Comparison of ENCODE assay signal across 19 mouse cellular contexts in the genomic region with DNA sequence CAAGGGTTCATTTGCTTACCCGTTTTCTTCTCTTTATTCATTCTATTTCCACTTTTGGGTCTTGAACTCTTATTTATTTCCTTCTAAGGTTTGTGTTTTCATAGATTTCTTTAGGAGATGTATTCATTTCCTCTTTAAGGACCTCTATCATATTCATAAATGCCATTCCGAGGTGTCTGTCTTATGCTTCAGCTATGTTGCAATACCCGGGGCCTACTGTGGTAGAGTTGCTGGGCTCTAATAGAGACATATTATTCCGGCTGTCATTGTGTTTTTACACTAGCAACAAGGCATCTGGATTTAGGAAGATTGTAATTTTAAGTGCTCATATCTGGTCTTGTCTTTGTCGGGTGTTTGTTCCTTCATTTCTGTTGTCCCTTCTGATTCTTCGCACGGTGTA.
DNase-seq lines count a peak whose midpoint lies in the region; ATAC-seq lines count a peak whose summit lies in the region.
"Had no signal": no experiment of that assay in that cellular context is flagged by ENCODE, and none has a peak within 500 bp of the region (broad histone marks: within the 10 kb centered on the region; RNA-seq: fewer than 3 reads in every experiment).

No protein-coding gene starts in this region.

- peak; percentile 61 for ATAC-seq in granulocyte monocyte progenitor cell, adult 5-6 weeks (replicated peaks; ENCODE audit: poor library complexity, severe bottlenecking)
- ATAC-seq in megakaryocyte, adult 5-6 weeks (ENCODE audit: poor library complexity, severe bottlenecking): peak; percentile 53
- ATAC-seq in monocyte, adult 5-6 weeks (replicated peaks; ENCODE audit: insufficient number of reproducible peaks, low FRiP score, low TSS enrichment, poor library complexity, severe bottlenecking): 0 out of 2 replicates have a peak, but pooled peaks have one; percentile 20
- ATAC-seq: activated CD4-positive, CD25-positive, alpha-beta regulatory T cell, adult 4 months; CD4-positive, CD25-positive, alpha-beta regulatory T cell, adult 4 months; Patski had no signal

- DNase-seq in layer of hippocampus, postnatal 10 days (ENCODE audit: low spot score in 2 of 2): no peak
- no peak for DNase-seq in cerebellum, postnatal 36 days
- DNase-seq in heart, adult 18-20 months: no peak
- DNase-seq: adrenal gland, adult 2 months; adrenal gland, adult 8-10 months; adrenal gland, postnatal 10 days; adrenal gland, postnatal 14 days; adrenal gland, postnatal 25 days; adrenal gland, postnatal 36 days; B cell, adult 2 months; cerebellum, adult 11 months; cerebellum, adult 11-12 months; cerebellum, adult 18-20 months had no signal
